Mouse (Mus musculus) fat pad, adult 2 months (tissue): ENCODE data around the gene Ly6g6c.
"Not testable (repeated sequence)": the region's sequence is repeated elsewhere in the genome, so short reads cannot be mapped to it uniquely, and the experiment has no call there.

Experiments used
- DNase-seq: peaks from one replicate; pipeline ENCODE4 v3.0.0-alpha.2; 2011; ENCODE audit warnings: low read depth, low spot score; ENCODE audit errors: extremely low read depth

The Ly6g6c gene

GRCm38 (mm10) chr17:35031272-35031671 lies 33.9 kb upstream of the Ly6g6c start:
- no peak for DNase-seq

DNA sequence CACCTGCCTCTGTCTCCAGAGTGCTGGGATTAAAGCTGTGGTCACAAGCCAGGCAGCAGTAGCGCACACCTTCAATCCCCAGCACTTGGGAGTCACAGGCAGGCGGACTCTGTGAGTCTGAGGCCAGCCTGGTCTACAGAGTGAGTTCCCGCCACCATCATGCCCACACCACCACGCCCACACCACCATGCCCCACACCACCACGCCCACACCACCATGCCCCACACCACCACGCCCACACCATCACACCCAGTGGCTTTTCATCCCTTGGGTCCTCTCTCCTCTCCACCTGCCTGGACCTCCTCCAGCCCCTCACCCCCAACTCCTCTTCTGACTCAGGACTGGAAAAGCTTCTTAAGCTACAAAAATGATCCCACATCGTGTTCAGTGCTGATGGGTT lies 33.3 kb upstream of the Ly6g6c start:
- no peak for DNase-seq

DNA sequence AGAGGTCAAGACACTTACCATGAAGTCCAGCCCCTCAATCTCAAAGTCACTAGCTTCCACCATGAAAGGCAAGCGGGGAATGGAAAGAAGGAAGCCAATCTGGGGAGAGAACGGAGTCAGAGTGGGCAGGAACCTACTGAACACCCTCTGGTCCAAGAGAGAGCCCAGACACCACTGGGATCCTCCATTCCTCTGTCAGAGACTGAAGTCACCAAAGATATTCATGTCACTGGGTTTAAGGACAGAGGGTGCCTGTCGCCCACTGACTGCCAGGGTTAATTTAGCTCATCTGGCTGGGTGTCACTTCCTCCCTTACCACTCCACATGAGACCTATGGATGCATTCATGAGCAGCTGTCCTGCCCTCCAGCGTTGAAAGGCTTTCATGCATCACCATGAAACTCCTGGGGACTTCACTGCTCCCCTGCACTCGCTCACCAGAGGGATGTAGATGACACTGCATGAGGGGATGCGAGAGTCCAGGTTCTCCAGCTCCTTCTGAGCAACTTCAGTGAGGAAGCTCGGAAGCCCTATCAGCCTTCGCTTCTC lies 32.8 kb upstream of the Ly6g6c start:
- DNase-seq: no peak

GRCm38 (mm10) chr17:35033703-35034102 lies 31.5 kb upstream of the Ly6g6c start:
- not testable (repeated sequence) for DNase-seq

- DNase-seq: no peak
Measured at GRCm38 (mm10) chr17:35034896-35035295, 30.3 kb upstream of the Ly6g6c start.

- DNase-seq: no peak
Measured at GRCm38 (mm10) chr17:35039121-35039873, 25.9 kb upstream of the Ly6g6c start.

GRCm38 (mm10) chr17:35043794-35044193 lies 21.4 kb upstream of the Ly6g6c start:
- no peak for DNase-seq

DNA sequence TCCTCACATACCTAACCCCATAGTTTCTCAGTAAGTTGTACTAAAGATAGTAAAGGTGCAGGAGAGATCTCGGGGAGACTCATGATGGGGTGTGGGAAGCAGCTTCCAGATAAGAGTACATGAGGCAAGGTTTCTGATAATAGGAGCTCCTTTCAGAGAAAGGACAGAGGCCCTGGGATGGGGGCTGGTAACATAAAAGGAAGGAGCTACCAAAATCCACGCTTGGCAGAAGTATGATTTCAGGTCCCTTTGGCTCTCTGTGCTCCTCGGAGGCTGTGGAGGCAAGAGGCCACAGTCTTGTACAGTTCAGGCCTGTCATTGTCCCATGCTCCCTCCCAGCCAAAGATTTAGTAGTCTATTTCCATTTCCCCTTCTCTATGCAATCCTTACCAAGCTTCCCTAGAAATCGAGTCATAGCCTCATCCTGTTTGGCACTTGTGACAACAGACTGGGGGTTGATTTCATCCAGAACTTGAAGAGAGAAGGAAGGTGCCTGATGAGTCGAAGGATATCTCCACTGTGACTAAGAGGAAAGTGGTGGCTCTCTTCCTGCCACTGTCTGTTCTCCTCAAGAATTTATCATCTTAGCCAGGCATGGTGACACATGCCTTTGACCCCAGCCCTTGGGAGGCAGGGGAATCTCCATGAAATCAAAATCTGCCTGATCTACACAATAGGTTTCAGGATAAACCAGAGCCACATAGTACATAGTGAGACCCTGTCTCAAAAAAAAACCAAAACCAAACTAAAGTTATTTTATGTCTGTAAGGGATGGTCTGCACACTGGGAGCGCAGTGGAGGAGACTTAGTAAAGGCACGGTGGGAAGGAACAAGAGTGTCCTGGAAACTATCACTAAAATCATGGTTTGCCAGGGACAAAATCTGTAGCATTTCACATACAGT lies 20.0 kb upstream of the Ly6g6c start:
- DNase-seq: no peak

GRCm38 (mm10) chr17:35045807-35046680 lies 19.1 kb upstream of the Ly6g6c start:
- no peak for DNase-seq

- DNase-seq: peak; percentile 69
Measured at GRCm38 (mm10) chr17:35046681-35047455, 18.3 kb upstream of the Ly6g6c start, which contains the start of gene Msh5. Gene Msh5, minus strand, starts transcription at chr17:35046745.

GRCm38 (mm10) chr17:35047688-35048087 lies 17.5 kb upstream of the Ly6g6c start:
- DNase-seq: no peak

DNA sequence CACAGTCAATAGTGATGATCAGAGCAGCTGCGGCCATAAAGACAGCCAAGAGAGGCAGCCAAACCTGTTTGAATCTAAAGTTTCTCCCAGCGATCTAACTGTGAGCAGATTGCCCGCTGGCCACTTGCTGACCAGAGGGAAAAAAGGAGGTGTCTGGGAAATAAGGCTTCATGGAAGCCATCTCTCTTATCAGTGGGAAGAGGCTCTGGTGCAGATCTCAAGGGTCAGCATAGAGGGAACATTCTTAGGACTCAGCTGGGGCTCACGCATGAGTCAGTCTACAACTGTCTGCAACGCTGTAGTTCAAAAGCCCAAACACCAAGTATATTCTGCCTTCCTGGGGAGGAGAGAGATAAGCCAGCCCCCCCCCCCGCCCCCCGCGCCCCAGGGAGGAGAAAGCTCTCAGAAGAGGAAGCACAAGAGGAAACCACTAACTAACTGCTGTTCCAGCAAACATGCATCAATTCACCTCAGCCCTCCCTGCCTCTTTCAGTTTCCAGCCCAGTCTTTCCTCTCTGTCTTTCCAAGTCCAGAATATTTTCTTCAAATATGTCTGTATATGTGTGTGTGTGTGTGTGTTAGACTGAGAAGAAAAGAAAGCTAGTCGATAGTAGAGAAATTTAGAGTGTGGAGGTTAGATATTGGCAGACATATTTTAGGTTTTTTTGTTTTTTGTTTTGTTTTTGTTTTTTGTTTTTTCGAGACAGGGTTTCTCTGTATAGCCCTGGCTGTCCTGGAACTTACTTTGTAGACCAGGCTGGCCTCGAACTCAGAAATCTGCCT lies 16.8 kb upstream of the Ly6g6c start:
- DNase-seq: no peak

DNA sequence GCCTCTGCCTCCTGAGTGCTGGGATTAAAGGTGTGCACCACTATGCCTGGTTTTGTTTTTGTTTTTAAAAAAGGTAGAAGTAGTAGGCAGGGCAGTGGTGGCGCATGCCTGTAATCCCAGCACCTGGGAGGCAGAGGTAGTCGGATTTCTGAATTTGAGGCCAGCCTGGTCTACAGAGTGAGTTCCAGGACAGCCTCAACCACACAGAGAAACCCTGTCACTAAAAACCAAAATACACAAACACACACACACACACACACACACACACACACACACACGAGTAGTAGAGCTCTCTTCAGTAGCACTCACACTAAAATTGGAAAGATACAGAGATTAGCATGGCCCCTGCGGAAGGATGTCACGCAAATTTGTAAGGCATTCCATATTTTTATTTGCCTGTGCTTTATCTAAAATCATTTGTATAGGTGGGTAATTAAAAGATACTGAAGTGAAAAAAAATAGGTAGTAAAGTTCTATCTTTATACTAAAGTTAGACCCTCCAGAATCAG lies 16.2 kb upstream of the Ly6g6c start:
- DNase-seq: no peak

GRCm38 (mm10) chr17:35049561-35050016 lies 15.6 kb upstream of the Ly6g6c start, which contains the start of gene Clic1:
Gene Clic1, plus strand, starts transcription at chr17:35049966.
- no peak for DNase-seq

- no peak for DNase-seq
Measured at GRCm38 (mm10) chr17:35050126-35050750, 14.9 kb upstream of the Ly6g6c start.

DNA sequence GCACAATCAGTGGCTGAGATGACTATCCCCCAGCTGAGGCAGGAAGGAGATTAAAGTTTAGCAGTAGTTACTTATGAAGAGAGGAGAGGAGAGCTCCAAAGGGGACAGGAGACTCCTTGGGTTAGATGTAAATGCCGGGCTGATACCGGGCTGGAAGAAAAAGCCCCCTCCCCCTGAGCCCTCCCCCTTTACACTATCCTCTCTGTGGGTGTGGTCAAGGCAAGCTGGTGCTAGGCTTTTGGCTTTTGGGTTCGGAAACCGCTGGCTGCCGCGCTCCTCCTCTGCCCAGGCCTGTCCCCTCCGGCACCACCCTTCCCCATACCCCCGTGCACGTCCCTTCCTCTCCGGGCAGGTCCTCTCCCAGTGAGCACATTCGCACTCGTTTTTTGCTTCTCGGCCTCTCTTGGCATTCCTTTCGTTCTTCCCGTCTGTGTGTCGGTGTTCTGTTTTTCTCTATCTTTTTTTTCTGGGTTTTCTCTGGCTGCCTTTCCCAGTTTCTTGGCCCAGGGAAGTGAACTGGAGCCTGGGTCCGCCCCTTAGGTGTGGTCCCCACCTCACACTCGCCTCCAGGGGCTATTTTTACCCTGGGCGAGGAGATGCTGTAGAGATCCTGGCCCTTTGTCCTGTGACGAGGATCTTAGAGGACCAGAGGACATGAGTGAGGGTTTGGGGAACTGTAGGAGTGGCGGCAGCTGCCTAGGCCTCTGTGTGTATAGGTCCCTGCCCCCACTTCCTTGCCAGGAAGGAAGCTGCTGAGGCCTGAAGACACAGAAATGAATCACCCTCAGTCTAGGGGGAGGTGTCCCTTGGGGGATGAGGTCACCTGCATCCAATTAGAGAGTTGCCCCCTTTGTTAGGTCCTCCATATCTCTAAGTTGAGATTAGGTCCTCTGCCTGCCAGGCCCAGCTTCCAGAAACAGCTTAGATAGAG lies 13.8 kb upstream of the Ly6g6c start:
- DNase-seq: no peak

DNA sequence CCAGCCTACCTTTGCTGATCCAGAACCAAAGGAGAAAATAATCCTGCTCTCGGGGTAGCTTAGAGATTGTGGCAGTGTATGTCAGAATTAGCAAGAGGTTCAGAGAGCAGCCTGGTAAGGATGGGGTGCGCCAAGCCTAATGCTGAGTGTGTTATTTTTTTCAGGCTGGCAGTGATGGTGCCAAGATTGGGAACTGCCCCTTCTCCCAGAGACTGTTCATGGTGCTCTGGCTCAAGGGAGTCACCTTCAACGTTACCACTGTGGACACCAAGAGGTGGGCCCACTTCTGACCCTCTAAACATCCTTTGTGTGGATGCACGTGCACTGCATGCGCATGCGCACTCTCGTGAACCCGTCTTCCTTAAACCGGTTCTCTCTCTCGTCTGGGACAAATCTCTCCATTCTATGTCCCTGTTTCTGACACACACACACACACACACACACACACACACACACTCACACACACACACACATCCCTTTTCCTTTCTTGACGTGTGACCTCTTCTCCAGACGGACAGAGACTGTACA lies 12.9 kb upstream of the Ly6g6c start:
- DNase-seq: no peak
